Mouse (Mus musculus) left cerebral cortex, postnatal 25 days (tissue): ENCODE results near the gene Tmprss11a. TPM values are rescaled to one million over a fixed set of nuclear protein-coding genes. Genes with fewer than 3 reads are reported as not detected.

Source experiments
- DNase-seq, 2 experiments: peaks; one replicate each; pipeline ENCODE4 v3.0.0; 2022; ENCODE audit warnings: low spot score in 2 of 2, mixed read lengths in 1 of 2
- intact Hi-C: fragments of 180-260 bp; cut with DNase I; formaldehyde crosslinking; loops from one replicate; pipeline ENCODE4 v1.15.1; 2025
- total RNA-seq, 2 experiments: library from RNA; stranded (reverse); gene quantifications; 2 replicates each; pipeline ENCODE4 v1.2.3; 2021

The Tmprss11a gene
- total RNA-seq = not detected

DNA sequence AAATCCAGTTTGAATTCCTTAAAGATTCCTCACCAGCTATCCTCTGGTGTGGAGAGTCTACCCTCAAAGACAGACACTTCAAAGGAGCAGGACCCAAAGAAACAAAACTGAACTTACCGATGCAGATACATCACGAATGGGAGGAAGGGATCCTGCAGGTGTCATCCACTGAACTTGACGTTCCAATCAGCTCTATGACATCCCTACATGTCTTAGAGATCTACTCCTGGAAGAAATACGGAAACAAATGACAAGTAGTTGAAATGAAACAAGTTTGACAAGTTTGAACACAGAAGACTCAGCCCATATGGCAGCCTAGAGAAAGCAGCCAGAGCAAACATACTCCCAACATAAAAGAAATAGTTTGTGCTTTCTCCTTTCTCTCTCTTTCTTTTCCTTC lies at the start of gene Tmprss11a:
Tmprss11a (minus strand) TSS at position 101 of the 400 bp plus-strand sequence.
- intact Hi-C loops = no loop called here

DNA sequence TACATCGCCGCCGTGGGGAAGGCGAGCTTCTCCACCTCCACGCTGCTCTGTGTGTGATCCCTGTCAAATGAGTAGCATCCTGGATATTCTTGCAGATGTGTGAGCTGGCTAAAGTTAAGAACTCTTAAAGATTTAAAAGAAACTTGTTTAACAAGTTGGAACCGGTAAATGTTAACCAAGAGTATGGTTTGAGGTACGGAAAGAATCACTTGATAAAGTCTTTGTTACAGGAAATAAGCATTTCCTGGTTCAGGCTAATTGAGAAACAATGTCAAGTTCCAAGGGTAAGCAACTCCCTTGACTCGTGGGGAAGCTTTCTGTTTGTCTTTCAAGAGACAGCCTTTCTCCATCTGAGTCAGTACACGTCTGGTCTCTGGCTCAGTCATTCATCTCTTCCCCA lies 49.7 kb upstream of the Tmprss11a start, which contains the start of gene Tmprss11g:
Tmprss11g (minus strand) TSS at position 101 of the 400 bp plus-strand sequence.
- no peak for DNase-seq
- intact Hi-C loops = no loop called here

More for the DNA sequence above, at the start of gene Tmprss11a:
- DNase-seq = no peak

GRCm38 (mm10) chr5:86511538-86511937 lies 42.7 kb upstream of the Tmprss11a start:
- DNase-seq = no peak
- intact Hi-C loops = no loop called here

DNA sequence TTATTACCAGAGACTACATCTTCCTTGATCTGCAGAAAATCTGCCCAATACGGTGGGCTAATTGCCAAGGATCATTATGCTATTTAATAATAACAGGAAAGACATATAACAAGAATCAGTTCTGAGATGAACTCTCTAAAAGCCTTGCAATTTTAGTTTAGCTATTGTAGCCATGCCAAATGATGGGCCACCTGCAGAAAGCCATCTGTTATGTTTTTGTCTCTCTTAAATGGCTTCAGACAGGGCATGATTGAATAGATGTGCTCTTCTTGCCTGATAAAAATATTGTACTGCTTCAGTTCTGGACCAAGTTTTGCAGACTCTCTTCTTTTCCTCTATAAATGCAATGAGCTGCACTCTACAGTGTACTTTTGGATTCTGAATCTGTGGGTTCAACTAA lies 24.7 kb upstream of the Tmprss11a start:
- no peak for DNase-seq
- intact Hi-C loops = no loop called here

DNA sequence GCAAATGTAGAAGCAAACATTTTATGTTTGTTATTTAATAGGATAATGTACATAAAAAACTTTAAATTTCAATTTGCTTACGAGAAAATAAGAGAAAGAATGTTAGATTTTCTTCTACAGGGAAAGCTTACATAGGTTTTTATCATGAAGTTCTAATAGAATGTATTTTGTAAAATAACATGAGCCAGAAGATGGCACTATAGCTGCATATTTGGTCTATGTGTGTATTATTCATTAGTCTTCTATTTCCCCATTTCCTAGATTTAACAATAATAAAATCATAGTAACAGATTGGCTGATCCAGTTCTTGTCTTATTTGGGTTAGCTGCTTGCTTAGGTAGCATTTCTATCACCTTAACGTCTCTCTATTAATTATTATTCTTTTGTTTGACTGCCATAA lies 13.8 kb upstream of the Tmprss11a start:
- intact Hi-C loops = loop anchor here (2.0 to 5.0 kb wide), 2 partner anchors 166 to 660 kb away; partner anchors contain the start of gene Ugt2b5
- no peak for DNase-seq

GRCm38 (mm10) chr5:86482031-86482430 lies 13.2 kb upstream of the Tmprss11a start:
- intact Hi-C loops = loop anchor here (2.0 to 5.0 kb wide), 2 partner anchors 167 to 660 kb away; partner anchors contain the start of gene Ugt2b5
- no peak for DNase-seq

DNA sequence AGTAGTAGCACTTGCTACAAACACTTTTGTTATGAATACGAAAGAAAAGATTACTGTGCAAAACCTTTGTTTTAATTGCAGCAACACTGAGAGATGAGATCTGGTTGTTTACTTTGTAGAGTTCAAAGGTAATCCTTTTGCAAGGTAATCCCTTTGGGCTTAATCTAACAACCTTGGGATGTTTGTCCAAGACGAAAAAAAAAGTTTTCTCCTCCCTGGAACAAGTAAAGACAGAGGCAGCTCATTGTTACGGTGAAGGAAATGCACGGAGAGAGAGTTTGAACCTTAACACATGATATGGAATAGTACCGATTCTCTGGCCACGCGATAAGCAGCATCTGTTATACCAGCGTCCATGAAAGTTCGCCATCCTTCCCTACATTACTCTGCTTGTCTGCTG lies 5.1 kb upstream of the Tmprss11a start:
- no peak for DNase-seq
- intact Hi-C loops = no loop called here

DNA sequence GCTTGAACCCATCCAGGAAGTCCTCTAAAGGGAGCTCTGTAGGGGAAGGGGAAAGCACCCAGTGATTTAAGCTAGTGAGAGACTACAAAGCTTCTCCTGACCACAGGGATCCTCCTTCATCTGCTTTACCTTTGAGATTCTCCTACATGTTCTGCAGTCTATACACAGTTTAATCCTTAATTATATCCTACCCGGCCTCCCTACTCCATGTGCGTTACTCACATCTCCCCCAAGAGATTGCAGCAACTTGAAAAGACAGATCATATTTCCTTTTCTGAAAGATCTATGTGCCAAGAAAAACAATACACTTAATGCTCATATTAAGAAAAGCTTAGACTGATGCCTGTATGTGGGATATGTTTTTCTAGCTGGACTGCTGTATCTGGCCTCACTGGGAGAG lies 29.5 kb downstream of the Tmprss11a start:
- DNase-seq = no peak
- intact Hi-C loops = no loop called here

DNA sequence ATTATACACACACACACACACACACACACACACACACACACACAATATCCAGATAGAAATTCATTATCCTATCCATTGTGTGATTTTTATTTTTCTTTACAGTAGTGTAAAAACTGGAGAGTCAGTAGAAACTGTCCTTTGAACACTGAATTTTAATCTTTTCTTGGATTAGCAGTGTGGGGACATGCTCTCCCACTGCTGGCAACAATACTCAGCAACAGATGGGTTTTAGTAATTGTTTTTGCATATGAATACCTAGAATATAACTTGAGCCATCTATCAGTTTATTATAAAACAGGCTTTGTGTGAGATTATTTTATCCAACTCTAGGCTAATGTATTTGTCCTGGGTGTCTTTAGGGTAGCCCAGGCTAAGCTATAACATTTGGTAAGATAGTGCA lies 30.2 kb downstream of the Tmprss11a start:
- intact Hi-C loops = no loop called here
- DNase-seq = peak in 1 of 2 experiments; percentile 55

DNA sequence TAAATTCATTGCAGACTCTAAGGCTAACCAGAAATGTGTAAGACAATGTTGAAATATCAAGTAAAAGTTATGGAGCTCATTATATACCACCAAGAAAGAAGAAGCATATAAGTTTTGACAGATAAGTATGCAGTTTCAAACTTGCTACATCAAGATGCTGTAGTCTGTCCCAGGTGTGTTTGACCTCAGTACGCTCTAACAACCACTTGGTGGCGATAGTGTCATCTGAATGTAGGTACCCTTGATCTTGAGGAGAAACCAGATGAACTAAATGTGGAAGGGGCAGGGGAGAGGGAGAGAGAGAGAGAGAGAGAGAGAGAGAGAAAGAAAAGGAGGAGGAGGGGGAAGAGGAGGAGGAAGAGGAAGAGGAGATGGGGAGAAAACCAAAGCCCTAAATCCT lies 36.1 kb downstream of the Tmprss11a start:
- DNase-seq = peak in 1 of 2 experiments; percentile 41
- intact Hi-C loops = loop anchor here (2.0 to 5.0 kb wide), 2 partner anchors 216 to 250 kb away; no protein-coding TSS in a partner anchor

DNA sequence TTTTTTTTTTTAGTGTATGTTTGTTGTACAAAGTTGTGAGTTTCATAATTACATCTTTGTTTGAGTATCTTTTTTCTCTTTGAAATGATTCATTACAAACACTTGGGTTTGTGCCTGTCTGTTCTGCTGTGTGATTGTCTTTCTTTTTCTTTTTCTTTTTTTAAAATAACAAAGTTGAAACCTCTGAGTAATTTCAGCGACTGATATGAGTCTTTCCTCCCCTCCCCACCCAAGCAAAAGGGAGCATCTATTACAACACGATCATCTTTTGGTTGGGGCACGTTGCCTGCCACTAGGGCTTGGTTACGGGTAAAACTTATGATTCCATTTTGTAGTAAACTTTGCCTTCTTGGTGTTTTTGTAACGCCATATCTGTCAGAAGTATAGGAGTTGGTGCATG lies 37.7 kb downstream of the Tmprss11a start:
- intact Hi-C loops = loop anchor here (5.0 kb wide), 1 partner anchor 251 kb away; no protein-coding TSS in a partner anchor
- no peak for DNase-seq

GRCm38 (mm10) chr5:86421323-86422028 lies 47.3 kb downstream of the Tmprss11a start:
- intact Hi-C loops = no loop called here
- DNase-seq = no peak

- intact Hi-C loops = no loop called here
- DNase-seq = peak in 1 of 2 experiments; percentile 14
These were observed 49.3 kb downstream of the Tmprss11a start for GRCm38 (mm10) chr5:86419494-86419893.

DNA sequence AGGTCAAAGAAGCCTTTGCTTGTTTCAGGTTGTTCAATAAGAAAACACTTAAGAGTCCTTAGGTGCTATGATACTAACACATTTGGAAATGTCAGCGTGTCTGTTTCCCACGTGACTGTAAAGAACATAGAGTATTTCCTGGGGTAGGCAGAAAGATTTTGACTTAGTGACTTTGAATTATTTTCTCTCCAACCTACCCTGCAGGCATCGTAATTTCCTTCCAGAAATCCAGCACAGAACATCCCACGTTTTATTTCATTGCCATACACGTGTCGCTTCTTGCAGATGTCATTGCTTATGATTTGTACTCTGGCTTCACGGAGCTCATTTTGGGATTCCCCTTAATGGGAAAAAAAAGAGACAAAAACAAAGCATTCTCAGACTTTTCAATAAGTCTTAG lies 54.5 kb downstream of the Tmprss11a start:
- DNase-seq = no peak
- intact Hi-C loops = no loop called here

- intact Hi-C loops = loop anchor here (1.0 to 2.0 kb wide), 2 partner anchors 58 to 220 kb away; no protein-coding TSS in a partner anchor
- peak in 1 of 2 experiments; percentile 9 for DNase-seq
These were observed 58.0 kb downstream of the Tmprss11a start for GRCm38 (mm10) chr5:86410815-86411214.

DNA sequence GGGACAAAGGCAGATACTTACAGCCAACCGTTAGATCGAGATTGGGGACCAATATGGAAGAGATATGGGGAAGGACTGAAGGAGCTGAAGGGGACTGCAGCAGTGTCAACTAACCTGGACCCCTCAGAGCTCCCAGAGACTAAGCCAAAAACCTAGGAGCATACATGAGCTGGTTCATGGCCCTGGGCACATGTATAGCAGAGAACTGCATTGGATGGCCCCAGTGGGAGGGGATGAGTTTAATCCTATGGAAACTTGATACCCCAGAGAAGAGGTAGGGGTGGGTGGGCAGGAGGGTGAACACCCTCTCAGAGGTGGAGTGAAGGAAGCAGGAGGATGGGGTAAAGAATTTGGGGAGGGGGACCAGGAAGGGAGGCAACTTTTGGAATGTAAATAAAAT lies 60.8 kb downstream of the Tmprss11a start:
- DNase-seq = no peak
- intact Hi-C loops = no loop called here

DNA sequence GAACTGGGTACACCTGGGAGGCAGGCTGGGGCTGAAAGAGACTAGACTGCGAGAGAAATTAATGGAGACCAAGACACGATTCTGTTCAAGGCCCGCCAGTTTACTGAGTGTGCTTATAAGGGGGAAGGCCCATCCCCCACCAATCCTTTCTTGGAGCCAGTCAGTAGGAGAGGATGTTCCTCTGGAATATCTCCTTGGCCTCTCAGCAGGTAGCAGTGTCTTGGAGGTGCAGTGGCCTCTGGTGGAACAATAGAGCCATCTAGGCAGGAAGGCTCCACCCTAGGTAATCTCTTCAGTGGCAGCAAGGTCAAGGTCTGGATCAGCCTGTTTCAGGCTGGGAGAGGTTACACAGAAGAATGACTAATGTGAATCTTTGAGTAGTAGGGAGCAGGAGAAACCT lies 61.6 kb downstream of the Tmprss11a start:
- DNase-seq = no peak
- intact Hi-C loops = no loop called here

DNA sequence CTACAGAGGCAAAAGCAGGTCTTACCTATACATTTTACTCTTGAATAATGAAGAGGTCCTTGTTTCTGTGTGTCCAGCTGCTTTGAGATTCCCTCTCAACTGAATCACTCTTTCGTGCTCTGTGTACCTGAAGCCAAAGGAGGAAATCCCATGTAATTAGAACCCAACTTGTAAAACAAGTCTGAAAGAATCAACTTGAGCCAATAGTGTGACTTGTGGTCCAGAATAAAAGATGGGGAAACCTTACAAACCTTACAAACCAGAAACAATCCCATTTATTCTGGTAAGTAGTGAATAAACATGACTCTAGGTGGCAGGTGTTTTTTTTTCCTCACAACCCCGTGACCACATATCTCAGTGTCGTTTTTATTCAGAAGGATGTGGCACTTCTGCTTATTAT lies 95.5 kb downstream of the Tmprss11a start, which contains the start of gene Tmprss11d:
Tmprss11d (minus strand) TSS at position 101 of the 400 bp plus-strand sequence.
- intact Hi-C loops = no loop called here
- no peak for DNase-seq
